Mouse (Mus musculus): ENCODE results near the gene Cdk13.

Gene Cdk13

GRCm38 (mm10) chr13:17804909-17805613, at the start of gene Cdk13:
Gene Cdk13, minus strand, starts transcription at chr13:17805097.
- peak; percentile 99 for DNase-seq (ENCODE audit: low spot score)

- DNase-seq (ENCODE audit: low spot score), result no peak
These were observed 38.4 kb upstream of the Cdk13 start for GRCm38 (mm10) chr13:17843336-17843735.

GRCm38 (mm10) chr13:17842756-17843155, 37.9 kb upstream of the Cdk13 start:
- no peak for DNase-seq (ENCODE audit: low spot score)

- DNase-seq (ENCODE audit: low spot score), result no peak
These were observed 34.2 kb upstream of the Cdk13 start for GRCm38 (mm10) chr13:17839137-17839536.

GRCm38 (mm10) chr13:17838484-17838851, 33.6 kb upstream of the Cdk13 start:
- no peak for DNase-seq (ENCODE audit: low spot score)

GRCm38 (mm10) chr13:17837610-17838483, 33.0 kb upstream of the Cdk13 start:
- no peak for DNase-seq (ENCODE audit: low spot score)

- DNase-seq (ENCODE audit: low spot score), result no peak
These were observed 31.9 kb upstream of the Cdk13 start for GRCm38 (mm10) chr13:17836808-17837207.

GRCm38 (mm10) chr13:17832940-17833339, 28.0 kb upstream of the Cdk13 start:
- DNase-seq (ENCODE audit: low spot score), result no peak

GRCm38 (mm10) chr13:17817226-17817625, 12.3 kb upstream of the Cdk13 start:
- no peak for DNase-seq (ENCODE audit: low spot score)

GRCm38 (mm10) chr13:17805614-17805975, 698 bp upstream of the Cdk13 start:
- no peak for DNase-seq (ENCODE audit: low spot score)

GRCm38 (mm10) chr13:17804058-17804841, 647 bp downstream of the Cdk13 start:
- peak; percentile 59 for DNase-seq (ENCODE audit: low spot score)

- peak; percentile 79 for DNase-seq (ENCODE audit: low spot score)
These were observed 1.4 kb downstream of the Cdk13 start for GRCm38 (mm10) chr13:17803331-17804057.

- DNase-seq (ENCODE audit: low spot score), result no peak
These were observed 2.0 kb downstream of the Cdk13 start for GRCm38 (mm10) chr13:17802880-17803279.

GRCm38 (mm10) chr13:17799735-17800134, 5.2 kb downstream of the Cdk13 start:
- DNase-seq (ENCODE audit: low spot score), result no peak

GRCm38 (mm10) chr13:17795757-17796456, 9.0 kb downstream of the Cdk13 start:
- no peak for DNase-seq (ENCODE audit: low spot score)

- DNase-seq (ENCODE audit: low spot score), result peak; percentile 7
These were observed 21.3 kb downstream of the Cdk13 start for GRCm38 (mm10) chr13:17783643-17784042.

- no peak for DNase-seq (ENCODE audit: low spot score)
These were observed 25.0 kb downstream of the Cdk13 start for GRCm38 (mm10) chr13:17779923-17780322.

GRCm38 (mm10) chr13:17776303-17776702, 28.6 kb downstream of the Cdk13 start:
- no peak for DNase-seq (ENCODE audit: low spot score)

- no peak for DNase-seq (ENCODE audit: low spot score)
These were observed 29.5 kb downstream of the Cdk13 start for GRCm38 (mm10) chr13:17775364-17775763.

GRCm38 (mm10) chr13:17773112-17773511, 31.8 kb downstream of the Cdk13 start:
- DNase-seq (ENCODE audit: low spot score), result no peak

GRCm38 (mm10) chr13:17772574-17772973, 32.3 kb downstream of the Cdk13 start:
- DNase-seq (ENCODE audit: low spot score), result no peak

All from ovary, postnatal 36 days (tissue).